Mouse (Mus musculus) MEL (cell line): ENCODE results near the gene Osbpl10. TPM values are rescaled to one million over a fixed set of nuclear protein-coding genes. Genes with fewer than 3 reads are reported as not detected.

Experiments
- DNase-seq: peaks from one replicate; pipeline ENCODE4 v3.0.0; 2011; ENCODE audit warnings: low read depth, low spot score
- H3K27ac ChIP-seq: 2 replicates; pipeline ENCODE4 v1.5.1; 2012; ENCODE audit warnings: low read depth, mild to moderate bottlenecking, control low read depth, low read length, moderate library complexity; ENCODE audit not compliant: control insufficient read depth
- H3K27me3 ChIP-seq, 2 experiments: fragments of 150-350 bp in 1 of 2; sonication (generic) in 1 of 2; 2 replicates each; pipeline ENCODE4 v1.6.1; 2012; ENCODE audit warnings: low read length in 2 of 2, mild to moderate bottlenecking in 2 of 2, improper control_type of control experiment in 1 of 2, moderate library complexity in 1 of 2; ENCODE audit not compliant: insufficient read depth in 2 of 2, control insufficient read depth in 1 of 2
- H3K36me3 ChIP-seq, 2 experiments: 2 replicates each; pipeline ENCODE4 v1.6.1; 2012 to 2014; ENCODE audit warnings: low read length in 2 of 2, improper control_type of control experiment in 1 of 2, inconsistent platforms in 1 of 2, mild to moderate bottlenecking in 1 of 2; ENCODE audit not compliant: insufficient read depth in 2 of 2, control insufficient read depth in 1 of 2
- H3K4me1 ChIP-seq, 2 experiments: fragments of 150-350 bp in 1 of 2; sonication (generic) in 1 of 2; 2 replicates each; pipeline ENCODE4 v1.6.1; 2012; ENCODE audit warnings: low read length in 2 of 2, improper control_type of control experiment in 1 of 2, mild to moderate bottlenecking in 1 of 2; ENCODE audit not compliant: insufficient read depth in 2 of 2, control insufficient read depth in 1 of 2
- H3K4me3 ChIP-seq, 2 experiments: fragments of 150-350 bp in 1 of 2; sonication (generic) in 1 of 2; 2 replicates each; pipeline ENCODE4 v1.5.1; 2012; ENCODE audit warnings: low read depth in 2 of 2, low read length in 2 of 2, mild to moderate bottlenecking in 2 of 2, moderate library complexity in 2 of 2, control low read depth in 1 of 2, improper control_type of control experiment in 1 of 2; ENCODE audit not compliant: control insufficient read depth in 1 of 2, insufficient read depth in 1 of 2
- H3K79me2 ChIP-seq: 2 replicates; pipeline ENCODE4 v1.6.1; 2012; ENCODE audit warnings: mild to moderate bottlenecking, low read length, moderate library complexity; ENCODE audit not compliant: control insufficient read depth, poor library complexity, insufficient read depth
- H3K9ac ChIP-seq: 2 replicates; pipeline ENCODE4 v1.6.1; 2012; ENCODE audit warnings: low read depth, mild to moderate bottlenecking, control low read depth, low read length, moderate library complexity; ENCODE audit not compliant: control insufficient read depth, poor library complexity, severe bottlenecking
- H3K9me3 ChIP-seq: fragments of 150-350 bp; sonication (generic); replicated peaks from 2 replicates; pipeline ENCODE4 v1.6.1; 2012; ENCODE audit warnings: mild to moderate bottlenecking, low read length, improper control_type of control experiment, moderate library complexity; ENCODE audit not compliant: insufficient read depth
- BHLHE40 ChIP-seq: IDR thresholded peaks from 2 replicates; pipeline ENCODE4 v1.6.1; 2012; ENCODE audit warnings: low read depth, mild to moderate bottlenecking, inconsistent platforms, low read length, improper control_type of control experiment, borderline replicate concordance
- CHD2 ChIP-seq: IDR thresholded peaks from 2 replicates; pipeline ENCODE4 v1.6.1; 2011; ENCODE audit warnings: low read length, improper control_type of control experiment
- CTCF ChIP-seq, 3 experiments: IDR thresholded peaks in 2 of 3; conservative IDR thresholded peaks in 1 of 3; 2 replicates each; pipeline ENCODE4 v1.5.1; 2011 to 2012; ENCODE audit warnings: low read length in 3 of 3, low read depth in 2 of 3, mild to moderate bottlenecking in 2 of 3, improper control_type of control experiment in 1 of 3, inconsistent platforms in 1 of 3, mixed read lengths in 1 of 3, moderate library complexity in 1 of 3; ENCODE audit not compliant: control insufficient read depth in 1 of 3, insufficient read depth in 1 of 3, poor library complexity in 1 of 3, severe bottlenecking in 1 of 3
- ELF1 ChIP-seq: IDR thresholded peaks from 2 replicates; pipeline ENCODE4 v1.6.1; 2014; ENCODE audit warnings: low read depth, mild to moderate bottlenecking, inconsistent platforms, low read length, improper control_type of control experiment, moderate library complexity
- EP300 ChIP-seq, 2 experiments: IDR thresholded peaks; 2 replicates each; pipeline ENCODE4 v1.6.1; 2011; ENCODE audit warnings: improper control_type of control experiment in 2 of 2, low read length in 2 of 2, low read depth in 1 of 2, mild to moderate bottlenecking in 1 of 2
- GABPA ChIP-seq: IDR thresholded peaks from 2 replicates; pipeline ENCODE4 v1.6.1; 2012; ENCODE audit warnings: low read depth, mild to moderate bottlenecking, inconsistent platforms, low read length, improper control_type of control experiment, moderate library complexity
- KAT2A ChIP-seq: conservative IDR thresholded peaks from 2 replicates; pipeline ENCODE4 v1.6.1; 2012; ENCODE audit warnings: low read depth, low read length, improper control_type of control experiment, inconsistent platforms
- MAFK ChIP-seq: IDR thresholded peaks from 2 replicates; pipeline ENCODE4 v1.6.1; 2011; ENCODE audit warnings: low read depth, mild to moderate bottlenecking, low read length, improper control_type of control experiment, borderline replicate concordance
- MEF2A ChIP-seq: IDR thresholded peaks from 2 replicates; pipeline ENCODE4 v1.6.1; 2014; ENCODE audit warnings: low read depth, mild to moderate bottlenecking, inconsistent platforms, low read length, improper control_type of control experiment; ENCODE audit not compliant: poor library complexity, insufficient replicate concordance, severe bottlenecking; ENCODE audit errors: extremely low read depth
- MYB ChIP-seq: IDR thresholded peaks from 2 replicates; pipeline ENCODE4 v1.6.1; 2011; ENCODE audit warnings: mild to moderate bottlenecking, low read depth, low read length, improper control_type of control experiment
- MYC ChIP-seq: IDR thresholded peaks from 2 replicates; pipeline ENCODE4 v1.6.1; 2011; ENCODE audit warnings: low read depth, mild to moderate bottlenecking, low read length, improper control_type of control experiment, moderate library complexity
- POLR2A ChIP-seq, 2 experiments: IDR thresholded peaks; 2 replicates each; pipeline ENCODE4 v1.6.1; 2011 to 2012; ENCODE audit warnings: low read length in 2 of 2, mild to moderate bottlenecking in 2 of 2, control low read depth in 1 of 2, improper control_type of control experiment in 1 of 2, low read depth in 1 of 2, moderate library complexity in 1 of 2; ENCODE audit not compliant: control insufficient read depth in 1 of 2, insufficient read depth in 1 of 2, poor library complexity in 1 of 2
- POLR2AphosphoS2 ChIP-seq: IDR thresholded peaks from 2 replicates; pipeline ENCODE4 v1.6.1; 2011; ENCODE audit warnings: low read length, improper control_type of control experiment
- POLR2AphosphoS5 ChIP-seq: IDR thresholded peaks from 2 replicates; pipeline ENCODE4 v1.6.1; 2012; ENCODE audit warnings: low read depth, borderline replicate concordance, mild to moderate bottlenecking, inconsistent platforms, low read length, moderate library complexity, mixed read lengths
- RAD21 ChIP-seq: IDR thresholded peaks from 2 replicates; pipeline ENCODE4 v1.6.1; 2011; ENCODE audit warnings: mild to moderate bottlenecking, low read depth, low read length, improper control_type of control experiment
- RCOR1 ChIP-seq: IDR thresholded peaks from 2 replicates; pipeline ENCODE4 v1.6.1; 2012; ENCODE audit warnings: low read depth, mild to moderate bottlenecking, inconsistent platforms, low read length, improper control_type of control experiment
- SIN3A ChIP-seq: IDR thresholded peaks from 2 replicates; pipeline ENCODE4 v1.6.1; 2012; ENCODE audit warnings: low read length, improper control_type of control experiment, inconsistent platforms
- TAL1 ChIP-seq: IDR thresholded peaks from 2 replicates; pipeline ENCODE4 v1.6.1; 2012; ENCODE audit warnings: mild to moderate bottlenecking, inconsistent platforms, low read length, moderate library complexity, mixed read lengths
- TBP ChIP-seq: IDR thresholded peaks from 2 replicates; pipeline ENCODE4 v1.8.0; 2011; ENCODE audit warnings: low read depth, low read length, improper control_type of control experiment
- USF2 ChIP-seq, 2 experiments: IDR thresholded peaks; 2 replicates each; pipeline ENCODE4 v1.6.1; 2011 to 2012; ENCODE audit warnings: improper control_type of control experiment in 2 of 2, low read length in 2 of 2, borderline replicate concordance in 1 of 2, inconsistent platforms in 1 of 2, low read depth in 1 of 2, mild to moderate bottlenecking in 1 of 2; ENCODE audit not compliant: insufficient read depth in 1 of 2
- ZKSCAN1 ChIP-seq: IDR thresholded peaks from 2 replicates; pipeline ENCODE4 v1.6.1; 2012; ENCODE audit warnings: low read depth, mild to moderate bottlenecking, inconsistent platforms, low read length, improper control_type of control experiment, moderate library complexity
- ZMIZ1 ChIP-seq: IDR thresholded peaks from 2 replicates; pipeline ENCODE4 v1.6.1; 2012; ENCODE audit warnings: low read depth, mild to moderate bottlenecking, inconsistent platforms, low read length, improper control_type of control experiment, moderate library complexity
- ZNF384 ChIP-seq: IDR thresholded peaks from 2 replicates; pipeline ENCODE4 v1.6.1; 2012; ENCODE audit warnings: low read depth, mild to moderate bottlenecking, inconsistent platforms, low read length, improper control_type of control experiment
- polyA plus RNA-seq, 2 experiments: library from polyadenylated mRNA; stranded (reverse) in 1 of 2; unstranded in 1 of 2; fragments of >175 nt in 1 of 2; fragments of >200 nt in 1 of 2; gene quantifications; 2 replicates each; pipeline versions ENCODE4 v1.2.1 to v1.2.4; 2012; ENCODE audit warnings: low replicate concordance in 2 of 2, low read depth in 1 of 2; ENCODE audit not compliant: insufficient read length in 2 of 2, insufficient read depth in 1 of 2, missing spikeins in 1 of 2
- total RNA-seq: library from RNA; depleted of rRNA; stranded (reverse); fragments of 300-350 nt; gene quantifications from 2 replicates; pipeline ENCODE4 v1.2.3, GENCODE M21; 2012

The Osbpl10 gene
- total and polyA plus RNA-seq, 3 experiments: not detected

DNA sequence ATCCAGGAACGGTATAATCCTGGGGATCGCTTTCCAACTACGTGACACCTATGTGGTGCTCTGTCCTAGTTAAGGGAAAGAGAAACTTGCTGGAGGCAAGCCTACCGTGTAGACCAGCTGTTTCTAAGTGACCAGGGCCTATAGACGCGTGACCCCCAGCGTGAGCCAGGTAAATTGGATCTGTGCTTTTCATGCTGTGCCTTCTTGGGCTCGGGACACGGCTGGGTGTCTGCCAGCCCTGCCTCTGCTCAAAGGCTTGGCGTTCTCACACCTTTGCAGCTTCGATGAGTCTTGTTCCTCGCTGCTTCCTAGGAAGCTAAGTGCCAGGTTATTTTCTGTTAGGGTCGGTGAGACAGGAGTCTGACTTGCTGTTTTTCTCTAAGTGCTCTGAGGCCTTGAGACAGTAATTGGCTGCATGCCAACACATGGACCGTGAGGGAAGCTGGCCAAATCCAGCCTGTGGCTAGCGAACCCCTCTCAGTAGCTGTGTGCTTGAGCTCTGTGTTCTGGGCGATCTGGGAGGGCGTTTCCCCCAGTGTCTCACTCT lies 142.4 kb downstream of the Osbpl10 start:
- Histone ChIP-seq H3K9ac (no peak overlapping the region), H3K36me3 (no peaks in the 10 kb centered on the region), H3K4me3 (no peak overlapping the region), H3K79me2 (no peaks in the 10 kb centered on the region), H3K27me3 (no peaks in the 10 kb centered on the region), H3K9me3 (no peaks in the 10 kb centered on the region), H3K4me1 (no peaks in the 10 kb centered on the region)
- DNase-seq: no peak
- TF ChIP-seq BHLHE40 (no peak), MEF2A (no peak), RAD21 (no peak), CHD2 (no peak), ZMIZ1 (no peak), POLR2A (IDR thresholded peaks at IDR 0.05; ENCODE audit: control insufficient read depth in 1 of 2, insufficient read depth in 1 of 2, low read depth in 1 of 2, low read length in 2 of 2, poor library complexity in 1 of 2) (no peak), SIN3A (no peak), MAFK (no peak), ELF1 (no peak), MYC (no peak), POLR2AphosphoS2 (no peak), TBP (no peak), USF2 (IDR thresholded peaks at IDR 0.05; ENCODE audit: borderline replicate concordance in 1 of 2, insufficient read depth in 1 of 2, low read depth in 1 of 2, low read length in 2 of 2) (no peak), KAT2A (no peak), ZNF384 (no peak), MYB (no peak), CTCF (IDR thresholded peaks at IDR 0.05 in 2 of 3, conservative IDR thresholded peaks at IDR 0.05 in 1 of 3; ENCODE audit: control insufficient read depth in 1 of 3, insufficient read depth in 1 of 3, low read depth in 2 of 3, low read length in 3 of 3, poor library complexity in 1 of 3, severe bottlenecking in 1 of 3) (no peak), ZKSCAN1 (no peak), GABPA (no peak), POLR2AphosphoS5 (no peak)
- TF ChIP-seq, all 39 proteins: peak for 0
- H3K27ac ChIP-seq: no peak overlapping the region

DNA sequence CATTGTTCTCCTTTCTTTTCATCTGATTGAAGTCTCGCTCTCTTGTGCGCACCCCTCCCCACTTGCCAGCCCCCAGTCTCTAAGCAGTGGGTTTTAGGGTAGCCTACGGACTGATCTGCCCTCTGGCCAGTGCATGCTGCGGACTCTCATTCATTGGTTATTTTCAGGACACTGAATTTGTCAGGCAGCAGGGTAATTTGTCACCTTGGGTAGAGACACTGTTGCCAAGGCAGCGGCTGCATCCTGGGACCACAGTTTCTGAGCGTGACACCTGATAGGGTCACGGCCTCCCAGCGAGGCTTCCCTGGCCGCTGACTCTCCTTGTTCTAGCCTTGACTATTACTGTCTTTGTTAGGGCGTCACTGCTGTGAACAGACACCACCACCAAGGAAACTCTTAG lies 149.0 kb downstream of the Osbpl10 start:
- Histone ChIP-seq H3K79me2 (no peaks in the 10 kb centered on the region), H3K4me1 (no peaks in the 10 kb centered on the region), H3K27me3 (no peaks in the 10 kb centered on the region), H3K9me3 (no peaks in the 10 kb centered on the region), H3K27ac (no peak overlapping the region), H3K9ac (no peak overlapping the region), H3K4me3 (no peak overlapping the region), H3K36me3 (no peaks in the 10 kb centered on the region)
- no peak for DNase-seq
- TF ChIP-seq RCOR1: no peak
- no peak for TF ChIP-seq POLR2AphosphoS5
- TF ChIP-seq SIN3A: no peak
- TF ChIP-seq POLR2A (IDR thresholded peaks at IDR 0.05; ENCODE audit: control insufficient read depth in 1 of 2, insufficient read depth in 1 of 2, low read depth in 1 of 2, low read length in 2 of 2, poor library complexity in 1 of 2): no peak
- no peak for TF ChIP-seq TAL1
- TF ChIP-seq MAFK: no peak
- TF ChIP-seq CTCF (IDR thresholded peaks at IDR 0.05 in 2 of 3, conservative IDR thresholded peaks at IDR 0.05 in 1 of 3; ENCODE audit: control insufficient read depth in 1 of 3, insufficient read depth in 1 of 3, low read depth in 2 of 3, low read length in 3 of 3, poor library complexity in 1 of 3, severe bottlenecking in 1 of 3): no peak
- no peak for TF ChIP-seq EP300 (IDR thresholded peaks at IDR 0.05; ENCODE audit: low read depth in 1 of 2, low read length in 2 of 2)
- no peak for TF ChIP-seq ELF1
- no peak for TF ChIP-seq TBP
- TF ChIP-seq MEF2A: no peak
- no peak for TF ChIP-seq CHD2
